Mouse (Mus musculus) hindbrain, embryonic 10.5 days (tissue): ENCODE results near the gene Mertk. TPM values are rescaled to one million over a fixed set of nuclear protein-coding genes. Genes with fewer than 3 reads are reported as not detected.

Experiments used
- polyA plus RNA-seq: library from polyadenylated mRNA; unstranded; fragments of >200 nt; fragmentation: Nextera tagmentation; extraction: Ambion mirVana; gene quantifications from 2 replicates; pipeline ENCODE4 v1.2.1, GENCODE M21; 2016

The Mertk gene
- polyA plus RNA-seq, 1 experiment from 2014 or later: 3.4 TPM

Other genes with a start within 250 kb of the Mertk start
- not detected in 2 replicates for gene Spdye4c, start 107.7 kb upstream of the Mertk start, polyA plus RNA-seq
- gene Anapc1, start 11.6 kb upstream of the Mertk start, polyA plus RNA-seq: 68.2 and 76.2 TPM in 2 replicates
- 23.6 and 29.4 TPM in 2 replicates for gene Tmem87b, start 119.2 kb downstream of the Mertk start, polyA plus RNA-seq
- gene Fbln7, start 164.0 kb downstream of the Mertk start, polyA plus RNA-seq: 2.8 and 3.1 TPM in 2 replicates
- gene Zc3h8, start 245.1 kb downstream of the Mertk start, polyA plus RNA-seq: 6.8 and 8.5 TPM in 2 replicates